Mouse (Mus musculus) kidney, embryonic 14.5 days (tissue): ENCODE measurements around the gene Ifih1. TPM values are rescaled to one million over a fixed set of nuclear protein-coding genes. Genes with fewer than 3 reads are reported as not detected.

Experiments
- ATAC-seq: fragments of 200-750 bp; cut with Nextera tagmentation; 2 replicates; pipeline ENCODE4 v1.8.0; 2017; ENCODE audit warnings: moderate number of reproducible peaks, mild to moderate bottlenecking, moderate TSS enrichment, moderate library complexity; ENCODE audit not compliant: low FRiP score, low TSS enrichment
- H3K27ac ChIP-seq: fragments of 300-500 bp; sonication (generic); 2 replicates; pipeline ENCODE4 v1.5.1; 2014; ENCODE audit warnings: low read depth, mild to moderate bottlenecking, low read length, moderate library complexity, mixed read lengths
- H3K27me3 ChIP-seq: fragments of 300-500 bp; sonication (generic); 2 replicates; pipeline ENCODE4 v1.6.1; 2014; ENCODE audit warnings: mild to moderate bottlenecking, low read length; ENCODE audit not compliant: control insufficient read depth, insufficient read depth
- H3K36me3 ChIP-seq: fragments of 300-500 bp; sonication (generic); 2 replicates; pipeline ENCODE4 v1.6.1; 2014; ENCODE audit warnings: low read length, mixed read lengths; ENCODE audit not compliant: control insufficient read depth, insufficient read depth
- H3K4me1 ChIP-seq: fragments of 300-500 bp; sonication (generic); 2 replicates; pipeline ENCODE4 v1.6.1; 2014; ENCODE audit warnings: low read length, mixed read lengths; ENCODE audit not compliant: control insufficient read depth, insufficient read depth
- H3K4me2 ChIP-seq: fragments of 300-500 bp; sonication (generic); replicated peaks from 2 replicates; pipeline ENCODE4 v1.6.1; 2014; ENCODE audit warnings: low read depth, mild to moderate bottlenecking, low read length
- H3K4me3 ChIP-seq: fragments of 300-500 bp; sonication (generic); 2 replicates; pipeline ENCODE4 v1.5.1; 2014; ENCODE audit warnings: mild to moderate bottlenecking, low read length
- H3K9ac ChIP-seq: fragments of 300-500 bp; sonication (generic); 2 replicates; pipeline ENCODE4 v1.6.1; 2014; ENCODE audit warnings: low read depth, mild to moderate bottlenecking, low read length, moderate library complexity
- H3K9me3 ChIP-seq: fragments of 300-500 bp; sonication (generic); 2 replicates; pipeline ENCODE4 v1.6.1; 2016; ENCODE audit warnings: low read length; ENCODE audit not compliant: control insufficient read depth
- WGBS: fragments of 180-500 bp; shearing (Covaris S2); extraction: QIAGEN DNeasy Blood & Tissue Kit; methylation state at CpG from one replicate; pipeline ENCODE4 v1.1.7; 2014; 5-methylcytosine and 5-hydroxymethylcytosine counted together
- polyA plus RNA-seq: library from polyadenylated mRNA; unstranded; fragments of >200 nt; fragmentation: Nextera tagmentation; extraction: Ambion mirVana; gene quantifications from 2 replicates; pipeline ENCODE4 v1.2.1, GENCODE M21; 2014

Gene Ifih1
- polyA plus RNA-seq, 1 experiment from 2014 or later, result 3.1 TPM

GRCm38 (mm10) chr2:62645475-62645874, 580 bp downstream of the Ifih1 start:
- WGBS, result 33% methylated on average over 12 of the region's 12 CpGs
- Histone ChIP-seq H3K4me3 (peak overlapping the region; percentile 57), H3K4me2 (peak overlapping the region; percentile 75), H3K9ac (peak overlapping the region; percentile 60), H3K27ac (no peak overlapping the region), H3K36me3 (no peaks in the 10 kb centered on the region), H3K4me1 (peaks cover 3% of the 10 kb centered on the region; the same call in 1 of the 2 replicates), H3K27me3 (no peaks in the 10 kb centered on the region), H3K9me3 (no peaks in the 10 kb centered on the region)
- ATAC-seq, result peak; percentile 41; the same call in 1 of the 2 replicates

GRCm38 (mm10) chr2:62644891-62645290, 1.2 kb downstream of the Ifih1 start:
- Histone ChIP-seq H3K4me2 (no peak overlapping the region), H3K9ac (no peak overlapping the region), H3K27me3 (no peaks in the 10 kb centered on the region), H3K36me3 (no peaks in the 10 kb centered on the region), H3K4me1 (peaks cover 3% of the 10 kb centered on the region; the same call in 1 of the 2 replicates), H3K27ac (no peak overlapping the region), H3K9me3 (no peaks in the 10 kb centered on the region), H3K4me3 (no peak overlapping the region)
- WGBS, result 91% methylated on average over 5 of the region's 5 CpGs
- ATAC-seq, result no peak

GRCm38 (mm10) chr2:62643405-62644305, 2.4 kb downstream of the Ifih1 start:
- Histone ChIP-seq H3K27ac (no peak overlapping the region), H3K4me1 (peaks cover 3% of the 10 kb centered on the region; the same call in 1 of the 2 replicates), H3K27me3 (no peaks in the 10 kb centered on the region), H3K4me3 (0 out of 2 replicates have a peak overlapping the region, but pooled peaks have one; percentile 13), H3K9me3 (no peaks in the 10 kb centered on the region), H3K36me3 (no peaks in the 10 kb centered on the region), H3K4me2 (peak overlapping the region; percentile 18; the same call in 1 of the 2 replicates), H3K9ac (no peak overlapping the region)
- ATAC-seq, result no peak
- WGBS, result 42% methylated on average over 21 of the region's 21 CpGs

GRCm38 (mm10) chr2:62639869-62640268, 6.2 kb downstream of the Ifih1 start:
- no peak overlapping the region for H3K9ac ChIP-seq
- no peak for ATAC-seq
- H3K4me3 ChIP-seq, result no peak overlapping the region
- H3K4me2 ChIP-seq, result no peak overlapping the region
- no peak overlapping the region for H3K27ac ChIP-seq
- H3K9me3 ChIP-seq, result no peaks in the 10 kb centered on the region
- no peaks in the 10 kb centered on the region for H3K4me1 ChIP-seq
- no peaks in the 10 kb centered on the region for H3K27me3 ChIP-seq
- H3K36me3 ChIP-seq, result no peaks in the 10 kb centered on the region
- 81% methylated on average over 2 of the region's 2 CpGs for WGBS

GRCm38 (mm10) chr2:62630446-62630845, 15.6 kb downstream of the Ifih1 start:
- Histone ChIP-seq H3K9me3 (no peaks in the 10 kb centered on the region), H3K27me3 (no peaks in the 10 kb centered on the region), H3K4me2 (no peak overlapping the region), H3K4me3 (no peak overlapping the region), H3K27ac (no peak overlapping the region), H3K36me3 (no peaks in the 10 kb centered on the region), H3K9ac (no peak overlapping the region), H3K4me1 (no peaks in the 10 kb centered on the region)
- WGBS, result 26% methylated on average over 6 of the region's 6 CpGs
- ATAC-seq, result no peak

GRCm38 (mm10) chr2:62628356-62628755, 17.7 kb downstream of the Ifih1 start:
- H3K4me1 ChIP-seq, result no peaks in the 10 kb centered on the region
- no peak for ATAC-seq
- H3K4me2 ChIP-seq, result no peak overlapping the region
- 88% methylated on average over 5 of the region's 5 CpGs for WGBS
- H3K9ac ChIP-seq, result no peak overlapping the region
- no peaks in the 10 kb centered on the region for H3K36me3 ChIP-seq
- no peaks in the 10 kb centered on the region for H3K9me3 ChIP-seq
- H3K27me3 ChIP-seq, result no peaks in the 10 kb centered on the region
- H3K4me3 ChIP-seq, result no peak overlapping the region
- no peak overlapping the region for H3K27ac ChIP-seq

- no peaks in the 10 kb centered on the region for H3K27me3 ChIP-seq
- no peak overlapping the region for H3K4me2 ChIP-seq
- no peak for ATAC-seq
- WGBS, result 7% methylated on average over 5 of the region's 5 CpGs
- H3K9me3 ChIP-seq, result no peaks in the 10 kb centered on the region
- no peak overlapping the region for H3K27ac ChIP-seq
- H3K4me3 ChIP-seq, result no peak overlapping the region
- H3K36me3 ChIP-seq, result no peaks in the 10 kb centered on the region
- no peaks in the 10 kb centered on the region for H3K4me1 ChIP-seq
- no peak overlapping the region for H3K9ac ChIP-seq
Observed at GRCm38 (mm10) chr2:62627728-62628127, 18.3 kb downstream of the Ifih1 start.

GRCm38 (mm10) chr2:62623024-62623441, 23.0 kb downstream of the Ifih1 start:
- Histone ChIP-seq H3K9me3 (no peaks in the 10 kb centered on the region), H3K9ac (no peak overlapping the region), H3K36me3 (no peaks in the 10 kb centered on the region), H3K4me2 (no peak overlapping the region), H3K27me3 (no peaks in the 10 kb centered on the region), H3K4me1 (no peaks in the 10 kb centered on the region), H3K4me3 (no peak overlapping the region), H3K27ac (no peak overlapping the region)
- 65% methylated on average over 8 of the region's 8 CpGs for WGBS
- no peak for ATAC-seq

GRCm38 (mm10) chr2:62619679-62620078, 26.4 kb downstream of the Ifih1 start:
- Histone ChIP-seq H3K27ac (no peak overlapping the region), H3K4me1 (no peaks in the 10 kb centered on the region), H3K9ac (no peak overlapping the region), H3K4me3 (no peak overlapping the region), H3K27me3 (no peaks in the 10 kb centered on the region), H3K4me2 (no peak overlapping the region), H3K9me3 (no peaks in the 10 kb centered on the region), H3K36me3 (no peaks in the 10 kb centered on the region)
- no peak for ATAC-seq
- WGBS, result 60% methylated on average over 2 of the region's 2 CpGs
